Mouse (Mus musculus) midbrain, postnatal 0 days (tissue): ENCODE measurements around the gene Hoxd12. TPM values are rescaled to one million over a fixed set of nuclear protein-coding genes. Genes with fewer than 3 reads are reported as not detected.

Source experiments
- ATAC-seq: fragments of 200-750 bp; cut with Nextera tagmentation; 2 replicates; pipeline ENCODE4 v1.8.0; 2017; ENCODE audit warnings: moderate number of reproducible peaks, mild to moderate bottlenecking, moderate TSS enrichment, moderate library complexity; ENCODE audit not compliant: low FRiP score
- DNase-seq: peaks from one replicate; pipeline ENCODE4 v3.0.0-alpha.2; 2015; ENCODE audit warnings: low spot score
- H3K27ac ChIP-seq: fragments of 300-500 bp; sonication (generic); 2 replicates; pipeline ENCODE4 v1.5.1; 2014; ENCODE audit warnings: low read depth, mild to moderate bottlenecking, low read length, mixed read lengths
- H3K27me3 ChIP-seq: fragments of 300-500 bp; sonication (generic); 2 replicates; pipeline ENCODE4 v1.6.1; 2014; ENCODE audit warnings: low read length, control low read depth, mixed read lengths; ENCODE audit not compliant: insufficient read depth
- H3K36me3 ChIP-seq: fragments of 300-500 bp; sonication (generic); 2 replicates; pipeline ENCODE4 v1.6.1; 2014; ENCODE audit warnings: low read length, control low read depth, mixed read lengths; ENCODE audit not compliant: insufficient read depth
- H3K4me1 ChIP-seq: fragments of 300-500 bp; sonication (generic); 2 replicates; pipeline ENCODE4 v1.6.1; 2014; ENCODE audit warnings: mild to moderate bottlenecking, control low read depth, antibody characterized with exemption, low read length, mixed read lengths; ENCODE audit not compliant: insufficient read depth
- H3K4me2 ChIP-seq: fragments of 300-500 bp; sonication (generic); 2 replicates; pipeline ENCODE4 v1.6.1; 2014; ENCODE audit warnings: low read depth, mild to moderate bottlenecking, low read length, mixed read lengths; ENCODE audit not compliant: poor library complexity, severe bottlenecking
- H3K4me3 ChIP-seq: fragments of 300-500 bp; sonication (generic); 2 replicates; pipeline ENCODE4 v1.5.1; 2014; ENCODE audit warnings: low read depth, mild to moderate bottlenecking, low read length, moderate library complexity
- H3K9ac ChIP-seq: fragments of 300-500 bp; sonication (generic); replicated peaks from 2 replicates; pipeline ENCODE4 v1.6.1; 2014; ENCODE audit warnings: mild to moderate bottlenecking, low read length, moderate library complexity, mixed read lengths; ENCODE audit not compliant: poor library complexity, severe bottlenecking
- H3K9me3 ChIP-seq: fragments of 300-500 bp; sonication (generic); 2 replicates; pipeline ENCODE4 v1.6.1; 2016; ENCODE audit warnings: low read length, control low read depth
- CTCF ChIP-seq: IDR thresholded peaks from 2 replicates; pipeline ENCODE4 v1.5.1; 2016; ENCODE audit warnings: antibody characterized with exemption, mild to moderate bottlenecking
- WGBS: fragments of 180-500 bp; shearing (Covaris S2); extraction: QIAGEN DNeasy Blood & Tissue Kit; methylation state at CpG from one replicate; pipeline ENCODE4 v1.1.7; 2014; 5-methylcytosine and 5-hydroxymethylcytosine counted together
- polyA plus RNA-seq: library from polyadenylated mRNA; unstranded; fragments of >200 nt; fragmentation: Nextera tagmentation; extraction: Ambion mirVana; gene quantifications from 2 replicates; pipeline ENCODE4 v1.2.1, GENCODE M21; 2015
- total RNA-seq: library from RNA; depleted of rRNA; stranded (reverse); fragments of >200 nt; gene quantifications from 2 replicates; pipeline ENCODE4 v1.2.3, GENCODE M21; 2014

Gene Hoxd12
- total and polyA plus RNA-seq, 2 experiments from 2014 or later, result not detected

DNA sequence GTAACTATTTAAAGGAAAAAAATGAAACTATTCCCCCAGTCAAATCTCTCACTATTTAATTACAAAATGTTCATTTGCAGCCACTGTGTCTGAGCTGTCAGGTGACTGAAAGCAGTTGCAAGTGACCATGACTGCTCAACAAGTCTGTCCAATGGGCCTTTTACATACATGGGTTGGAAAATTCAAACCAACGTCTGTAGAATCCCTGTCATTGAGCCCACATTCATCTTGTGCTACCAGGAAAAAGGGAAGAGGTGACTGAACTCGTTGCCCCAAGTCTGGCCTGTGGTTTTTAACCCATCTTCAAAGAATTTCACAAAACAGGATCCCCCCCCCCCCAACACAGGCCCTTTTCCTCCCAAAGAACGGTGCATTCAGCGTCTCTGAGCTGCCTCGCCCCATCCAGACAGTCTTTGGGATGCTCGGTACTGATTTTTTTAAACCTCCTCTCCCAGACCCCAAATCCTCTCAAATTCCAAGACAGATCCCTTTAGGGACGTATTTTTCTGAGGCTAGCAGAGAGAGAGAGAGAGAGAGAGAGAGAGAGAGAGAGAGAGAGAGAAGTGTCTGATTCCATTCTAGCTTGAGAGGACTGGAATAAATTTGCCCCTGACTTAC, 21.1 kb downstream of the Hoxd12 start:
- no peak for ATAC-seq
- 0 out of 2 replicates have a peak, but pooled peaks cover 5% of the 10 kb centered on the region for H3K9me3 ChIP-seq
- under 1% methylated on average over 7 of the region's 7 CpGs for WGBS
- 0 out of 2 replicates have a peak, but pooled peaks cover 2% of the 10 kb centered on the region for H3K4me1 ChIP-seq
- no peak for DNase-seq
- no peak overlapping the region for H3K27ac ChIP-seq
- no peaks in the 10 kb centered on the region for H3K36me3 ChIP-seq
- H3K4me2 ChIP-seq, result no peak overlapping the region
- H3K4me3 ChIP-seq, result no peak overlapping the region
- peaks cover 94% of the 10 kb centered on the region for H3K27me3 ChIP-seq
- TF ChIP-seq CTCF, result no peak
- no peak overlapping the region for H3K9ac ChIP-seq

DNA sequence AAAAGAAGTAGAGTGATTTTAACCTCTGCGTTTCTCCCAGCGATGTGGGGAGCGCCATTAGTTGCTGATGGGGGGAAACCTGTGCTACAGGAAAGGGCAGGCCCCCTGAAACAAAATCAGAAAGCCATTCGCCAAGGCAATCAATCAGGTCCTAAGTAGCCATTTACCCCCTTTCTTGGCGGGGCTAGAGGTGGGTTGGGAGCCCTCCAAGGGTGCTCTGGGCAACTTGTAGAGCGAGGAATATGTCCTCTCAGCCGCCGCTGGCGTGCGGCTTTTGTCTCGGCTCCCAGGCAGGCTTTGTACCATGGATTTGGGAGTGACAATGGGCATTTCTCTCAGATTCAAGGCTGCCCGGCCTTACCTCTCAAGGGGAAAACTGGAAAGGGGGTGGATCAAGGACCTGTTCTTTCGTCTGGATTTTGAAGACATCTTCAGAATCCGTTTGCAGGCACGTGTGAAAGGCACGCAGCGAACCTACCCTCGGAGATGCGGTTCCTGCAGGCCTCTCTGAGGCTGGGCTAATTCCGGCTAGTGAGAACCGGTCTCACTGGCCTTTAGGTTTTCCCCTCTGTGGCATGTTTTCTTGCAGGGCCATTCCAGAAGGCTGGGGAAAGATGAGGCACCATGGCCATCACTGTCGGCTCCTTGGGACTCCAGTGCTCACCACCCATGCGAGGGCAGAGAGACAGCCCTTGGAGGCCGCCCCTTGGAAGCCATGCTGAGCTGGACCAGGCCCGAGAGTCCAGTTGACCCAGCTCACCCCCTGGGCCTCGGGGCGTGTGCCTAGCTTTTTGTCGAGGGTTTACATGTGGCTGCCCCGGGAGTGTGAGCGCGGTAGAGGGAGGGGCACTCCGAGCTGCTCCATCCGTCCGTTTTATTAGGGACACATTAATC, 21.9 kb downstream of the Hoxd12 start:
- 2% methylated on average over 34 of the region's 34 CpGs for WGBS
- TF ChIP-seq CTCF, result no peak
- DNase-seq (no peak), ATAC-seq (no peak)
- Histone ChIP-seq H3K4me2 (no peak overlapping the region), H3K9ac (no peak overlapping the region), H3K36me3 (no peaks in the 10 kb centered on the region), H3K9me3 (no peaks in the 10 kb centered on the region), H3K27me3 (peaks cover 92% of the 10 kb centered on the region), H3K4me3 (no peak overlapping the region), H3K4me1 (0 out of 2 replicates have a peak, but pooled peaks cover 2% of the 10 kb centered on the region), H3K27ac (no peak overlapping the region)

DNA sequence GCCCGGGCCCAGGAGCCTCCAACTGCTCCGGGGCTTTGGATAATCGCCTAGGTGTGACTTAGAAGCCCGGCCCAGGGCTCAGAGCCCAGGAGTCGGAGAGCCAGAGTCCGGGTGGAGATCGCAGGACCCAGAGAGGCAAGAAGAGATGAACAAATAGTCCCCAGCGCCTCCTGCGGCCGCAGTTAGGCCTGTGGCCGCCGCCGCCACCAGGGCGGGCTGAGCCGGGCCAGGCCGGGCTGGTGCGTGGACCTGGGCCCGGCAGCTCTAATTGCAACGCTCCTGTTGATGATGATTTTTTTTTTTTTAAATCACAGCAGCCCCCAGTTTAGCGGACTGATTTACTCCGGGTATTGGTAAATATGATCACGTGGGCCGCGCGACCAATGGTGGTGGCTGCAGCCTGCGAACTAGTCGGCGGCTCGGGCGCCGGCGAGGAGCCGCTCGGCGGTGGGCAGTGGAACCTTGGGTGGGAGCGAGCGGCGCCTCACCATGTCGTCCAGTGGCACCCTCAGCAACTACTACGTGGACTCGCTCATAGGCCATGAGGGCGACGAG, 22.8 kb downstream of the Hoxd12 start, which contains the start of gene Hoxd9:
Gene Hoxd9, plus strand, starts transcription at position 161 of the 555 bp plus-strand sequence.
- no peak for DNase-seq
- Histone ChIP-seq H3K4me2 (peak within 1 kb of the TSS; percentile 35), H3K4me3 (peak within 1 kb of the TSS; percentile 14), H3K9me3 (no peaks in the 10 kb centered on the region), H3K27me3 (peaks cover 86% of the 10 kb centered on the region), H3K4me1 (0 out of 2 replicates have a peak, but pooled peaks cover 2% of the 10 kb centered on the region), H3K27ac (no peak within 1 kb of the TSS), H3K36me3 (no peaks in the 10 kb centered on the region), H3K9ac (no peak within 1 kb of the TSS)
- 0 out of 2 replicates have a peak, but pooled peaks have one; percentile 38 for ATAC-seq
- WGBS, result under 1% methylated on average over 43 of the region's 43 CpGs
- TF ChIP-seq CTCF, result no peak

DNA sequence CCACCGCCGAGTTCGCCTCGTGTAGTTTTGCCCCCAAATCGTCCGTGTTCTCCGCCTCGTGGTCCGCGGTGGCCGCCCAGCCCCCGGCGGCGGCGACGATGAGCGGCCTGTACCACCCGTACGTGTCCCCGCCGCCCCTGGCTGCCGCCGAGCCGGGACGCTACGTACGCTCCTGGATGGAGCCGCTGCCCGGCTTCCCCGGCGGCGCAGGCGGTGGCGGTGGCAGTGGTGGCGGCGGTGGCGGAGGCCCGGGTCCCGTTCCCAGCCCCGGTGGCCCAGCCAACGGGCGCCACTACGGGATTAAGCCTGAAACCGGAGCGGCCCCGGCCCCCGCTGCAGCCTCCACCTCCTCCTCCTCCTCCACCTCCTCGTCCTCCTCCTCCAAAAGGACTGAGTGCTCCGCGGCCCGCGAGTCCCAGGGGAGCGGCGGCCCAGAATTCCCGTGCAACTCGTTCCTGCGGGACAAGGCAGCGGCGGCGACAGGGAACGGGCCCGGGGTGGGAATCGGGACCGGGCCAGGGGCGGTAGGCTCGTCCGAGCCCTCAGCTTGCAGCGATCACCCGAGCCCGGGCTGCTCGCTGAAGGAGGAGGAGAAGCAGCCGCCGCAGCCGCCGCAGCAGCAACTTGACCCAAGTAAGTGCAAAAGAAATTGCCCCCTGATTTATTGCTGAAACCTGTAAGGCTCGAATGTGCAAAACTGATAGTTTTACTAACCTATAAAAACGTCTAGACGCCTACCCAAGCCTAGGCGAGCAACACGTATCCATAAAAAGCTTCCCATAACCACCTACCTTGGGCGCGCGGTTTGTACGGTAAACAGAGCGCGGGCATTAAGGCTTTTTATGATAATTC, 23.6 kb downstream of the Hoxd12 start:
- Histone ChIP-seq H3K27me3 (peaks cover 86% of the 10 kb centered on the region), H3K4me2 (peak overlapping the region; percentile 35), H3K9ac (no peak overlapping the region), H3K27ac (no peak overlapping the region), H3K36me3 (no peaks in the 10 kb centered on the region), H3K4me3 (peak overlapping the region; percentile 14), H3K9me3 (no peaks in the 10 kb centered on the region), H3K4me1 (0 out of 2 replicates have a peak, but pooled peaks cover 2% of the 10 kb centered on the region)
- no peak for TF ChIP-seq CTCF
- DNase-seq, result no peak
- WGBS, result 2% methylated on average over 56 of the region's 86 CpGs
- ATAC-seq, result no peak

DNA sequence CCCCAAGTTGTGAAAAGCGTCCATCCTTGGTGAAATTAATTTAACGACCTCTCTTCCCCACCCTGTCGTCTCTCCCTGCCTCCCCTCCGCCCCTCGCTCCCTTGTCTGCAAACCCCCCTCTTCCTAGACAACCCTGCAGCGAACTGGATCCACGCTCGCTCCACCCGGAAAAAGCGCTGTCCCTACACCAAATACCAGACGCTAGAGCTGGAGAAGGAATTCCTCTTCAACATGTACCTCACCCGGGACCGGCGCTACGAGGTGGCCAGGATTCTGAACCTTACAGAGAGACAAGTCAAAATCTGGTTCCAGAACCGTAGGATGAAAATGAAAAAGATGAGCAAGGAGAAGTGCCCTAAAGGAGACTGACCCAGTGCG, 24.2 kb downstream of the Hoxd12 start:
- no peak for ATAC-seq
- no peak for DNase-seq
- no peak for TF ChIP-seq CTCF
- Histone ChIP-seq H3K9ac (no peak overlapping the region), H3K27ac (no peak overlapping the region), H3K27me3 (peaks cover 86% of the 10 kb centered on the region), H3K4me2 (no peak overlapping the region), H3K4me1 (0 out of 2 replicates have a peak, but pooled peaks cover 2% of the 10 kb centered on the region), H3K9me3 (no peaks in the 10 kb centered on the region), H3K36me3 (no peaks in the 10 kb centered on the region), H3K4me3 (no peak overlapping the region)
- 2% methylated on average over 17 of the region's 17 CpGs for WGBS
